Mouse (Mus musculus) megakaryocyte, adult 5-6 weeks (primary cell): ENCODE data around the gene Cttn. TPM values are rescaled to one million over a fixed set of nuclear protein-coding genes. Genes with fewer than 3 reads are reported as not detected.

ENCODE experiments used
- ATAC-seq: 2 replicates; pipeline ENCODE4 v1.8.0; 2016; ENCODE audit warnings: mild to moderate bottlenecking, inconsistent platforms; ENCODE audit not compliant: poor library complexity, severe bottlenecking
- total RNA-seq, 2 experiments: library from RNA; stranded (forward) in 1 of 2; stranded (reverse) in 1 of 2; fragments of 153-499, 151-499 nt in 1 of 2; fragments of 221-1000, 200-1000 nt in 1 of 2; gene quantifications; 2 replicates each; pipeline versions ENCODE4 v1.2.3 to v1.2.4; 2015 to 2017

Cttn gene
- total RNA-seq, 2 experiments from 2014 or later, result 0.04 to 0.22 TPM

- no peak for ATAC-seq
Measured at GRCm38 (mm10) chr7:144402492-144402891, 68.3 kb downstream of the Cttn start.

- no peak for ATAC-seq
Measured at GRCm38 (mm10) chr7:144391727-144392126, 79.1 kb downstream of the Cttn start.

GRCm38 (mm10) chr7:144390676-144391075 lies 80.1 kb downstream of the Cttn start:
- no peak for ATAC-seq

DNA sequence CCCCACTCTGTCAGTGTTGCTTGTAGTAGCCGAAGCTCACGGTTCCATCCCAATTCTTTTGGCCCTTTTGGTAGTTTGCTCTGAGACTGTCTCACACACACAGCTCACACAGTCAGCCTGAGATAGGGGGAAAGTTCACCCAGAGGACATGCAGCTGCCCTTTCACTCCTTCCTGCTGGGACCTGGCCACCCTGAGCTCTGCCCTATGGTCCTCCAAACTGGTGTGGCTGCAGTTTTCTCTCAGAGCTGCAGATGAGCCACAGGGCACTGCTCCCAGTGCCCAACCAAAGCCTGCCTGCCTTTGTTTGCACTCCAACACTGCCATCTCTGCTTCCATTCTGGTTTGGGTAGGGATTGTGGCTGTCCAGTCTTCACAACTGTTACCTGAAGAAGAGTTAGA lies 81.1 kb downstream of the Cttn start:
- ATAC-seq, result no peak

DNA sequence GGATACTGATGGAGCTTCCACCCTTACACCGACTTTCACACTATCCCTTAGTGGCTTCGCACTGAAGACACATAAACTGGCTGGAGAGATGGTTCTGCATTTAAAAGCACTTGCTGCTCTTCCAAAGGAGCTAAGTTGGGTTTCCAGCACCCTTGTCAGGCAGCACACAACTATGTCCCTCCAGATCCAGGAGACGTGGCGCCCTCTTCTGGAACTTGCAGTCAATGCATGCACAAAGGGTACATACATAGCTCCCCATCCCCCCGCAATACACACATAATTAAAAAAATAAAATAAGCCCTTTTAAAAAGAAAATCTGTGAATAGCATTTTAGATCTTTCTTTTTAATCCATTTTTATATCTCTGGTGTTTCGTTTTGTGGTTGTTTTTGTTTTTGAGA lies 83.3 kb downstream of the Cttn start:
- ATAC-seq, result no peak

Other genes with a start within 250 kb of the Cttn start
- gene Ppfia1, start 82.7 kb upstream of the Cttn start, total RNA-seq (2015), result 41.0 and 47.8 TPM in 2 replicates
- gene Ppfia1, start 82.7 kb upstream of the Cttn start, total RNA-seq (2017), result 37.9 and 55.4 TPM in 2 replicates
- gene Fadd, start 111.5 kb upstream of the Cttn start, total RNA-seq (2015), result 7.4 and 7.5 TPM in 2 replicates
- 2.9 and 4.2 TPM in 2 replicates for gene Fadd, start 111.5 kb upstream of the Cttn start, total RNA-seq (2017)